Mouse (Mus musculus): Measurements from ENCODE around the gene Fam155a. TPM values are rescaled to one million over a fixed set of nuclear protein-coding genes. Genes with fewer than 3 reads are reported as not detected.
A peak's percentile ranks its signal among the peaks of the same experiment; 100 is the strongest.

Fam155a gene
- polyA plus RNA-seq, 1 experiment from 2014 or later = 0.96 TPM

GRCm38 (mm10) chr8:9638162-9638561, 132.8 kb downstream of the Fam155a start:
- Histone ChIP-seq H3K4me1 (replicated peaks; ENCODE audit: control insufficient read depth, insufficient read depth, low read length) (no peaks in the 10 kb centered on the region), H3K36me3 (ENCODE audit: control insufficient read depth, insufficient read depth) (no peaks in the 10 kb centered on the region), H3K4me3 (ENCODE audit: low read depth, low read length) (no peak overlapping the region), H3K27ac (ENCODE audit: low read depth, low read length) (no peak overlapping the region), H3K9ac (ENCODE audit: low read depth, low read length) (no peak overlapping the region), H3K4me2 (replicated peaks; ENCODE audit: low read depth) (no peak overlapping the region), H3K9me3 (ENCODE audit: control insufficient read depth) (no peaks in the 10 kb centered on the region), H3K27me3 (replicated peaks; ENCODE audit: control insufficient read depth, insufficient read depth, low read length) (no peaks in the 10 kb centered on the region)
- no peak for ATAC-seq
- no peak for TF ChIP-seq CTCF (IDR thresholded peaks at IDR 0.05; ENCODE audit: low read depth)
- WGBS = 68% methylated on average over 2 of the region's 2 CpGs

GRCm38 (mm10) chr8:9635240-9635639, 135.7 kb downstream of the Fam155a start:
- WGBS = 50% methylated on average over 5 of the region's 5 CpGs
- H3K4me1 ChIP-seq (replicated peaks; ENCODE audit: control insufficient read depth, insufficient read depth, low read length) = no peaks in the 10 kb centered on the region
- H3K9me3 ChIP-seq (ENCODE audit: control insufficient read depth) = no peaks in the 10 kb centered on the region
- no peak for ATAC-seq
- no peak overlapping the region for H3K4me3 ChIP-seq (ENCODE audit: low read depth, low read length)
- H3K9ac ChIP-seq (ENCODE audit: low read depth, low read length) = no peak overlapping the region
- H3K27me3 ChIP-seq (replicated peaks; ENCODE audit: control insufficient read depth, insufficient read depth, low read length) = no peaks in the 10 kb centered on the region
- H3K4me2 ChIP-seq (replicated peaks; ENCODE audit: low read depth) = no peak overlapping the region
- H3K27ac ChIP-seq (ENCODE audit: low read depth, low read length) = no peak overlapping the region
- H3K36me3 ChIP-seq (ENCODE audit: control insufficient read depth, insufficient read depth) = no peaks in the 10 kb centered on the region
- no peak for TF ChIP-seq CTCF (IDR thresholded peaks at IDR 0.05; ENCODE audit: low read depth)

DNA sequence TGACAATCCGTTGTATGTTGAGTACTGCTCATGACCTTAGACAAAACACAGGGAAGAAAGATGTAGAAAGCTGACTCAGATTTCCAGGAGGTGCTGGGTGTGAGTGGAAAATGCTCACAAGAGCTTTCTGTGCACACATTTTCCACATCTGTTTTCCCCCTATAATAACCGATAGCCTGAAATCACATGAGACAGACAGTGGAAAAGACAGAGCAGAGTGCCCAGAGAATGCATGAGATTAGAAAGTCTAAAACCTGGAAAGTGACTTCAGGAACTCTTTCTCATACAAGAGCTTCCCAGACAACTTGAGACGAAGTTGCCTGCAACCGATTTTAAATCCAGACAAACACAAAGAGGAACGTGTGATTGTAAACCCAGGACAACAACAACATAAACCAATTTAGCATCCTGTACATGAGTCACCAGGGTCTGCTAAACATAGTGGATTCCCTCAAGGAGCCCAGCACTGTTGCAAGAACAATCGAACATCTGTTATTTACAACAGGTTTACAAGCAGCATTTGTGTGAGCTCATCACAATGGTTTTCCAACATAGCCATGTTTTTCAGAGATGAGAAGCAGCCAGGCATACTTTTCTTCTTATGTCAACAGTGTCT, 163.8 kb downstream of the Fam155a start:
- WGBS = 72% methylated on average over 6 of the region's 6 CpGs
- Histone ChIP-seq H3K4me1 (replicated peaks; ENCODE audit: control insufficient read depth, insufficient read depth, low read length) (no peaks in the 10 kb centered on the region), H3K4me2 (replicated peaks; ENCODE audit: low read depth) (no peak overlapping the region), H3K9ac (ENCODE audit: low read depth, low read length) (no peak overlapping the region), H3K4me3 (ENCODE audit: low read depth, low read length) (no peak overlapping the region), H3K9me3 (ENCODE audit: control insufficient read depth) (no peaks in the 10 kb centered on the region), H3K27me3 (replicated peaks; ENCODE audit: control insufficient read depth, insufficient read depth, low read length) (no peaks in the 10 kb centered on the region), H3K27ac (ENCODE audit: low read depth, low read length) (no peak overlapping the region), H3K36me3 (ENCODE audit: control insufficient read depth, insufficient read depth) (no peaks in the 10 kb centered on the region)
- ATAC-seq = no peak
- no peak for TF ChIP-seq CTCF (IDR thresholded peaks at IDR 0.05; ENCODE audit: low read depth)

GRCm38 (mm10) chr8:9596003-9596402, 175.0 kb downstream of the Fam155a start:
- no peak for ATAC-seq
- WGBS = 52% methylated on average over 3 of the region's 3 CpGs
- no peak overlapping the region for H3K4me3 ChIP-seq (ENCODE audit: low read depth, low read length)
- no peaks in the 10 kb centered on the region for H3K27me3 ChIP-seq (replicated peaks; ENCODE audit: control insufficient read depth, insufficient read depth, low read length)
- H3K4me2 ChIP-seq (replicated peaks; ENCODE audit: low read depth) = no peak overlapping the region
- no peaks in the 10 kb centered on the region for H3K4me1 ChIP-seq (replicated peaks; ENCODE audit: control insufficient read depth, insufficient read depth, low read length)
- TF ChIP-seq CTCF (IDR thresholded peaks at IDR 0.05; ENCODE audit: low read depth) = no peak
- H3K9ac ChIP-seq (ENCODE audit: low read depth, low read length) = no peak overlapping the region
- no peaks in the 10 kb centered on the region for H3K9me3 ChIP-seq (ENCODE audit: control insufficient read depth)
- H3K36me3 ChIP-seq (ENCODE audit: control insufficient read depth, insufficient read depth) = no peaks in the 10 kb centered on the region
- H3K27ac ChIP-seq (ENCODE audit: low read depth, low read length) = no peak overlapping the region

- Histone ChIP-seq H3K4me3 (ENCODE audit: low read depth, low read length) (no peak overlapping the region), H3K27me3 (replicated peaks; ENCODE audit: control insufficient read depth, insufficient read depth, low read length) (no peaks in the 10 kb centered on the region), H3K4me2 (replicated peaks; ENCODE audit: low read depth) (no peak overlapping the region), H3K9ac (ENCODE audit: low read depth, low read length) (no peak overlapping the region), H3K4me1 (replicated peaks; ENCODE audit: control insufficient read depth, insufficient read depth, low read length) (no peaks in the 10 kb centered on the region), H3K27ac (ENCODE audit: low read depth, low read length) (no peak overlapping the region), H3K36me3 (ENCODE audit: control insufficient read depth, insufficient read depth) (no peaks in the 10 kb centered on the region), H3K9me3 (ENCODE audit: control insufficient read depth) (no peaks in the 10 kb centered on the region)
- ATAC-seq = no peak
- no peak for TF ChIP-seq CTCF (IDR thresholded peaks at IDR 0.05; ENCODE audit: low read depth)
- 59% methylated on average over 6 of the region's 6 CpGs for WGBS
These were observed 189.1 kb downstream of the Fam155a start for GRCm38 (mm10) chr8:9581836-9582235.

GRCm38 (mm10) chr8:9580192-9580591, 190.8 kb downstream of the Fam155a start:
- Histone ChIP-seq H3K9me3 (ENCODE audit: control insufficient read depth) (no peaks in the 10 kb centered on the region), H3K4me1 (replicated peaks; ENCODE audit: control insufficient read depth, insufficient read depth, low read length) (no peaks in the 10 kb centered on the region), H3K4me2 (replicated peaks; ENCODE audit: low read depth) (no peak overlapping the region), H3K4me3 (ENCODE audit: low read depth, low read length) (no peak overlapping the region), H3K9ac (ENCODE audit: low read depth, low read length) (no peak overlapping the region), H3K36me3 (ENCODE audit: control insufficient read depth, insufficient read depth) (no peaks in the 10 kb centered on the region), H3K27ac (ENCODE audit: low read depth, low read length) (no peak overlapping the region), H3K27me3 (replicated peaks; ENCODE audit: control insufficient read depth, insufficient read depth, low read length) (no peaks in the 10 kb centered on the region)
- peak; percentile 56 for TF ChIP-seq CTCF (IDR thresholded peaks at IDR 0.05; ENCODE audit: low read depth)
- 27% methylated on average over 3 of the region's 3 CpGs for WGBS
- no peak for ATAC-seq

GRCm38 (mm10) chr8:9571977-9572376, 199.0 kb downstream of the Fam155a start:
- Histone ChIP-seq H3K9ac (ENCODE audit: low read depth, low read length) (no peak overlapping the region), H3K4me3 (ENCODE audit: low read depth, low read length) (no peak overlapping the region), H3K4me2 (replicated peaks; ENCODE audit: low read depth) (no peak overlapping the region), H3K36me3 (ENCODE audit: control insufficient read depth, insufficient read depth) (no peaks in the 10 kb centered on the region), H3K4me1 (replicated peaks; ENCODE audit: control insufficient read depth, insufficient read depth, low read length) (no peaks in the 10 kb centered on the region), H3K27ac (ENCODE audit: low read depth, low read length) (no peak overlapping the region), H3K9me3 (ENCODE audit: control insufficient read depth) (no peaks in the 10 kb centered on the region), H3K27me3 (replicated peaks; ENCODE audit: control insufficient read depth, insufficient read depth, low read length) (no peaks in the 10 kb centered on the region)
- TF ChIP-seq CTCF (IDR thresholded peaks at IDR 0.05; ENCODE audit: low read depth) = no peak
- 68% methylated on average over 2 of the region's 2 CpGs for WGBS
- no peak for ATAC-seq

Measured in intestine, postnatal 0 days (tissue).